Mouse (Mus musculus) stomach, postnatal 0 days (tissue): ENCODE measurements around the gene Mrps35.

Experiments used
- CTCF ChIP-seq: IDR thresholded peaks from 2 replicates; pipeline ENCODE4 v1.5.1; 2016; ENCODE audit warnings: antibody characterized with exemption, low read depth, mild to moderate bottlenecking, moderate library complexity
- EP300 ChIP-seq: optimal IDR thresholded peaks from 2 replicates; pipeline ENCODE3; 2016; ENCODE audit warnings: antibody characterized with exemption

GRCm38 (mm10) chr6:147105529-147105928, 63.0 kb downstream of the Mrps35 start:
- TF ChIP-seq CTCF (no peak), EP300 (no peak)
